Mouse (Mus musculus) ES-Bruce4 (cell line): ENCODE results near the gene Fam81a.

Experiments
- CTCF ChIP-seq: IDR thresholded peaks from one replicate; pipeline ENCODE4 v1.8.1; 2011; ENCODE audit warnings: low read depth, low read length
- EP300 ChIP-seq: IDR thresholded peaks from 2 replicates; pipeline ENCODE4 v1.6.1; 2011; ENCODE audit warnings: low read depth, low read length; ENCODE audit not compliant: insufficient read depth
- POLR2A ChIP-seq: IDR thresholded peaks from one replicate; pipeline ENCODE4 v1.8.1; 2011; ENCODE audit warnings: low read length; ENCODE audit not compliant: insufficient read depth

DNA sequence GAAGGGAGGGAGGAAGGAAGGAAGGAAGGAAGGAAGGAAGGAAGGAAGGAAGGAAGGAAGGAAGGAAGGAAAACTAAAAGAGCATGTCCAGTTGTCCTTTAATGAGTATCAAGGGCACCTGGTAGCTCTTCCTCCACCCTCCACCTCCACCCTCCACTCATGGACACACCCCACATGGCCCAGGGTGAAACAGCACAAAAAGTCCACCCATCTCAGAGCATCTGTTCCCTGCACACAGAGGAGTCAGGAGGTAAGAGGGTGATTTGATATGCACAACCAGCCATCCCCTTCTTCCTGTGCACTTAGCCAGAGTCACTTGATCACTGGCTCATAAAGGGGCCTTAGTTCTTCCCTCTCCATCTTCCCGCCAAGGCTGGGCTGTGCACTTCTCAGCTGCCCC lies 99.4 kb downstream of the Fam81a start:
- TF ChIP-seq POLR2A = no peak
- no peak for TF ChIP-seq CTCF
- TF ChIP-seq EP300 = no peak
